Mouse (Mus musculus): ENCODE data around the gene Ttc29.
A peak's percentile ranks its signal among the peaks of the same experiment; 100 is the strongest.

Ttc29 gene

GRCm38 (mm10) chr8:78213074-78213473, at the start of gene Ttc29:
Ttc29 (plus strand) TSS chr8:78213297.
- peak; percentile 12 for DNase-seq (ENCODE audit: low spot score)

- no peak for DNase-seq (ENCODE audit: low spot score)
Observed at GRCm38 (mm10) chr8:78171351-78171750, 41.7 kb upstream of the Ttc29 start.

GRCm38 (mm10) chr8:78182654-78183053, 30.4 kb upstream of the Ttc29 start:
- no peak for DNase-seq (ENCODE audit: low spot score)

- DNase-seq (ENCODE audit: low spot score): no peak
Observed at GRCm38 (mm10) chr8:78183414-78183813, 29.7 kb upstream of the Ttc29 start.

GRCm38 (mm10) chr8:78187087-78187486, 26.0 kb upstream of the Ttc29 start:
- no peak for DNase-seq (ENCODE audit: low spot score)

- DNase-seq (ENCODE audit: low spot score): no peak
Observed at GRCm38 (mm10) chr8:78204229-78204628, 8.9 kb upstream of the Ttc29 start.

GRCm38 (mm10) chr8:78210424-78210823, 2.7 kb upstream of the Ttc29 start:
- DNase-seq (ENCODE audit: low spot score): no peak

- DNase-seq (ENCODE audit: low spot score): no peak
Observed at GRCm38 (mm10) chr8:78214645-78215044, 1.5 kb downstream of the Ttc29 start.

GRCm38 (mm10) chr8:78226087-78226486, 13.0 kb downstream of the Ttc29 start:
- DNase-seq (ENCODE audit: low spot score): no peak

GRCm38 (mm10) chr8:78230721-78231120, 17.6 kb downstream of the Ttc29 start:
- no peak for DNase-seq (ENCODE audit: low spot score)

GRCm38 (mm10) chr8:78232870-78233707, 20.0 kb downstream of the Ttc29 start:
- DNase-seq (ENCODE audit: low spot score): no peak

GRCm38 (mm10) chr8:78233708-78234201, 20.7 kb downstream of the Ttc29 start:
- peak; percentile 21 for DNase-seq (ENCODE audit: low spot score)

GRCm38 (mm10) chr8:78237972-78238675, 25.0 kb downstream of the Ttc29 start:
- DNase-seq (ENCODE audit: low spot score): peak; percentile 25

- DNase-seq (ENCODE audit: low spot score): no peak
Observed at GRCm38 (mm10) chr8:78251115-78251514, 38.0 kb downstream of the Ttc29 start.

- DNase-seq (ENCODE audit: low spot score): peak; percentile 11
Observed at GRCm38 (mm10) chr8:78254374-78254773, 41.3 kb downstream of the Ttc29 start.

- DNase-seq (ENCODE audit: low spot score): no peak
Observed at GRCm38 (mm10) chr8:78255011-78255410, 41.9 kb downstream of the Ttc29 start.

- no peak for DNase-seq (ENCODE audit: low spot score)
Observed at GRCm38 (mm10) chr8:78265506-78265905, 52.4 kb downstream of the Ttc29 start.

- DNase-seq (ENCODE audit: low spot score): no peak
Observed at GRCm38 (mm10) chr8:78266231-78266630, 53.1 kb downstream of the Ttc29 start.

GRCm38 (mm10) chr8:78267894-78268411, 54.9 kb downstream of the Ttc29 start:
- DNase-seq (ENCODE audit: low spot score): no peak

GRCm38 (mm10) chr8:78269281-78269680, 56.2 kb downstream of the Ttc29 start:
- no peak for DNase-seq (ENCODE audit: low spot score)

- DNase-seq (ENCODE audit: low spot score): no peak
Observed at GRCm38 (mm10) chr8:78271391-78271790, 58.3 kb downstream of the Ttc29 start.

- DNase-seq (ENCODE audit: low spot score): no peak
Observed at GRCm38 (mm10) chr8:78276120-78276519, 63.0 kb downstream of the Ttc29 start.

- DNase-seq (ENCODE audit: low spot score): no peak
Observed at GRCm38 (mm10) chr8:78277411-78277810, 64.3 kb downstream of the Ttc29 start.

All from layer of hippocampus, adult 11-12 months (tissue).